Mouse (Mus musculus) hindbrain, embryonic 11.5 days (tissue): ENCODE measurements at regions not wholly inside any gene's neighbourhood (a gene's known extent, or its start where the extent isn't known, plus 50 kb on each side); places are given as distances from the start of the nearest gene placed in this dataset.

Experiments used
- ATAC-seq: fragments of 200-750 bp; cut with Nextera tagmentation; 2 replicates; pipeline ENCODE4 v1.8.0; 2017; ENCODE audit warnings: mild to moderate bottlenecking, moderate TSS enrichment, moderate library complexity; ENCODE audit not compliant: low FRiP score
- DNase-seq: peaks from one replicate; pipeline ENCODE4 v3.0.0-alpha.2; 2015; ENCODE audit warnings: low spot score
- H3K27ac ChIP-seq: fragments of 300-500 bp; sonication (generic); 2 replicates; pipeline ENCODE4 v1.5.1; 2014; ENCODE audit warnings: mild to moderate bottlenecking, low read depth, low read length
- H3K27me3 ChIP-seq: fragments of 300-500 bp; sonication (generic); 2 replicates; pipeline ENCODE4 v1.6.1; 2014; ENCODE audit warnings: mild to moderate bottlenecking, low read length, moderate library complexity, mixed read lengths; ENCODE audit not compliant: control insufficient read depth, insufficient read depth
- H3K36me3 ChIP-seq: fragments of 300-500 bp; sonication (generic); 2 replicates; pipeline ENCODE4 v1.6.1; 2014; ENCODE audit warnings: mild to moderate bottlenecking, low read length, moderate library complexity, mixed read lengths; ENCODE audit not compliant: control insufficient read depth, insufficient read depth
- H3K4me1 ChIP-seq: fragments of 300-500 bp; sonication (generic); replicated peaks from 2 replicates; pipeline ENCODE4 v1.6.1; 2014; ENCODE audit warnings: low read length, mixed read lengths; ENCODE audit not compliant: control insufficient read depth, insufficient read depth
- H3K4me2 ChIP-seq: fragments of 300-500 bp; sonication (generic); replicated peaks from 2 replicates; pipeline ENCODE4 v1.6.1; 2014; ENCODE audit warnings: mild to moderate bottlenecking, low read depth, low read length
- H3K4me3 ChIP-seq: fragments of 300-500 bp; sonication (generic); 2 replicates; pipeline ENCODE4 v1.5.1; 2014; ENCODE audit warnings: low read depth, low read length
- H3K9ac ChIP-seq: fragments of 300-500 bp; sonication (generic); 2 replicates; pipeline ENCODE4 v1.6.1; 2014; ENCODE audit warnings: low read depth, low read length
- H3K9me3 ChIP-seq: fragments of 300-500 bp; sonication (generic); 2 replicates; pipeline ENCODE4 v1.6.1; 2016; ENCODE audit warnings: low read length; ENCODE audit not compliant: control insufficient read depth

- Histone ChIP-seq H3K4me2 (no peak overlapping the region), H3K27me3 (no peaks in the 10 kb centered on the region), H3K9me3 (no peaks in the 10 kb centered on the region), H3K36me3 (no peaks in the 10 kb centered on the region), H3K4me1 (no peaks in the 10 kb centered on the region), H3K27ac (no peak overlapping the region), H3K4me3 (no peak overlapping the region), H3K9ac (no peak overlapping the region)
- ATAC-seq (no peak), DNase-seq (no peak)
Observed at GRCm38 (mm10) chr16:82602038-82602437, 226.1 kb upstream of the Gm21833 start.
